Mouse (Mus musculus): ENCODE data around the gene Slc25a17. TPM values are rescaled to one million over a fixed set of nuclear protein-coding genes. Genes with fewer than 3 reads are reported as not detected.
A peak's percentile ranks its signal among the peaks of the same experiment; 100 is the strongest.

Gene Slc25a17
- polyA plus RNA-seq, 1 experiment, result 13.7 TPM

- H3K4me1 ChIP-seq (ENCODE audit: control insufficient read depth, insufficient read depth, low read length), result no peaks in the 10 kb centered on the region
- TF ChIP-seq POLR2A (IDR thresholded peaks at IDR 0.05; ENCODE audit: borderline replicate concordance, control insufficient read depth, low read depth, low read length) (no peak), CTCF (IDR thresholded peaks at IDR 0.05; ENCODE audit: control insufficient read depth, insufficient read depth, low read length) (no peak)
- H3K27ac ChIP-seq (ENCODE audit: control insufficient read depth, insufficient read depth, low read depth, low read length, poor library complexity), result no peak overlapping the region
- no peak overlapping the region for H3K4me3 ChIP-seq (replicated peaks; ENCODE audit: control insufficient read depth, low read depth, low read length)
- WGBS, result 78% methylated on average over 10 of the region's 10 CpGs
Observed at GRCm38 (mm10) chr15:81294897-81295296, 65.7 kb downstream of the Slc25a17 start.

- Histone ChIP-seq H3K4me3 (replicated peaks; ENCODE audit: control insufficient read depth, low read depth, low read length) (no peak overlapping the region), H3K27ac (ENCODE audit: control insufficient read depth, insufficient read depth, low read depth, low read length, poor library complexity) (no peak overlapping the region), H3K4me1 (ENCODE audit: control insufficient read depth, insufficient read depth, low read length) (no peaks in the 10 kb centered on the region)
- TF ChIP-seq POLR2A (IDR thresholded peaks at IDR 0.05; ENCODE audit: borderline replicate concordance, control insufficient read depth, low read depth, low read length) (no peak), CTCF (IDR thresholded peaks at IDR 0.05; ENCODE audit: control insufficient read depth, insufficient read depth, low read length) (no peak)
- 86% methylated on average over 12 of the region's 12 CpGs for WGBS
Observed at GRCm38 (mm10) chr15:81294386-81294785, 66.2 kb downstream of the Slc25a17 start.

DNA sequence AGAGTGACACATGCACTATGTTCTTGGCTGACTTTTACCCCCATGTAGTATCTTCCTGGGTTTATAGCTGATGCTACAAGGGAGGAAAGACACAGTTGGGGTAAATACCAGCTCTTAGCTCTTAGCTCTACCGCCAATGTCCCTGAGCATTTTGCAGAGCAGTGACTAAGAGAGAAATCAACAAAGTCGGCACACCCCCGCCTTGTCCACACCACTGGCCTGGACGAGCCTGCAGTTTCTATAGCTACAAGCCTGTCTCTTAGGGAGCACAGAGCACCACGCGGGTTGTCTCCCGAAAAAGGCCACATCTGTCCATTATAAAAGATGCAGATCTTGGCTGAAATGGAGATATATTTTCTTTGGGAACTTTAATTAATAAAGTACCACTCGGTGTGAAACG is 69.9 kb downstream of the Slc25a17 start:
- Histone ChIP-seq H3K4me1 (ENCODE audit: control insufficient read depth, insufficient read depth, low read length) (no peaks in the 10 kb centered on the region; the same call in 1 of the 2 replicates), H3K4me3 (replicated peaks; ENCODE audit: control insufficient read depth, low read depth, low read length) (no peak overlapping the region), H3K27ac (ENCODE audit: control insufficient read depth, insufficient read depth, low read depth, low read length, poor library complexity) (no peak overlapping the region)
- 88% methylated on average over 9 of the region's 9 CpGs for whole genome bisulfite sequencing
- TF ChIP-seq POLR2A (IDR thresholded peaks at IDR 0.05; ENCODE audit: borderline replicate concordance, control insufficient read depth, low read depth, low read length), result no peak
- no peak for TF ChIP-seq CTCF (IDR thresholded peaks at IDR 0.05; ENCODE audit: control insufficient read depth, insufficient read depth, low read length)

- H3K4me1 ChIP-seq (ENCODE audit: control insufficient read depth, insufficient read depth, low read length), result no peaks in the 10 kb centered on the region; the same call in 1 of the 2 replicates
- 82% methylated on average over 4 of the region's 4 CpGs for WGBS
Observed at GRCm38 (mm10) chr15:81290230-81290629, 70.4 kb downstream of the Slc25a17 start.

DNA sequence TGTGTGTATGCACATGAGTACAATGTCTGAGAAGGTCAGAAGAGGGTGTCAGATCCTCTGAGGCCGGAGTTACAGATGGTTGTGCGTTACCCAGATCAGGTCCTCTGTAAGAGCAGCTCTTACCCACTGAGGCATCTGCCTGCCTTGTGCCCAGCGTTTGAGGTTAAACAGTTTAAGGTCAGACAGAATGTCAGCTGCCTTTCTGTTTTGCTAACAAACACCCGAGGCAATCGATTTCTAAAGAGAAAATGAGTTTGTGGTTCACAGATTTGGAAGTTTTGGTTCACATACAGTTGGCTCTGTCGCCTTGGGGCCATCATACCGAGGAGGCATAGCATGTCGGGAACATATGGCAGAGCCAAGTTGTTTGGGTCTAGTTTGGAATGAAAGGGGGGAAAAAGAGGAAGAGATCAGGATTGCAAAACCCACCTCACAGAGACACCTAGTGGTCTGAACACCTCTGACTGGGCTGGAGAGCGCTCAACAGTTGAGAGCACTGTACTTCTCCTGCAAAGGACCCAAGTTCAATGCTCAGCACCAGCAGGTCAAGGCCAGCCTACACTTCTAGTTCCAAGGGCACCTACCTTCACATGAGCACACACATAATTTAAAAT is 76.4 kb downstream of the Slc25a17 start:
- 69% methylated on average over 9 of the region's 9 CpGs for WGBS
- TF ChIP-seq CTCF (IDR thresholded peaks at IDR 0.05; ENCODE audit: control insufficient read depth, insufficient read depth, low read length), result no peak
- TF ChIP-seq POLR2A (IDR thresholded peaks at IDR 0.05; ENCODE audit: borderline replicate concordance, control insufficient read depth, low read depth, low read length), result no peak
- Histone ChIP-seq H3K4me1 (ENCODE audit: control insufficient read depth, insufficient read depth, low read length) (no peaks in the 10 kb centered on the region; the same call in 1 of the 2 replicates), H3K27ac (ENCODE audit: control insufficient read depth, insufficient read depth, low read depth, low read length, poor library complexity) (no peak overlapping the region), H3K4me3 (replicated peaks; ENCODE audit: control insufficient read depth, low read depth, low read length) (no peak overlapping the region)

More at GRCm38 (mm10) chr15:81290230-81290629, 70.4 kb downstream of the Slc25a17 start:
- Histone ChIP-seq H3K27ac (ENCODE audit: control insufficient read depth, insufficient read depth, low read depth, low read length, poor library complexity) (no peak overlapping the region), H3K4me3 (replicated peaks; ENCODE audit: control insufficient read depth, low read depth, low read length) (no peak overlapping the region)
- TF ChIP-seq CTCF (IDR thresholded peaks at IDR 0.05; ENCODE audit: control insufficient read depth, insufficient read depth, low read length), result no peak
- no peak for TF ChIP-seq POLR2A (IDR thresholded peaks at IDR 0.05; ENCODE audit: borderline replicate concordance, control insufficient read depth, low read depth, low read length)

GRCm38 (mm10) chr15:81278699-81279098 is 81.9 kb downstream of the Slc25a17 start:
- no peak overlapping the region for H3K27ac ChIP-seq (ENCODE audit: control insufficient read depth, insufficient read depth, low read depth, low read length, poor library complexity)
- TF ChIP-seq POLR2A (IDR thresholded peaks at IDR 0.05; ENCODE audit: borderline replicate concordance, control insufficient read depth, low read depth, low read length), result no peak
- H3K4me3 ChIP-seq (replicated peaks; ENCODE audit: control insufficient read depth, low read depth, low read length), result no peak overlapping the region
- WGBS, result 75% methylated on average over 6 of the region's 6 CpGs
- H3K4me1 ChIP-seq (ENCODE audit: control insufficient read depth, insufficient read depth, low read length), result no peaks in the 10 kb centered on the region

- no peaks in the 10 kb centered on the region for H3K4me1 ChIP-seq (ENCODE audit: control insufficient read depth, insufficient read depth, low read length)
- 0 out of 2 replicates have a peak overlapping the region, but pooled peaks have one; percentile 11 for H3K27ac ChIP-seq (ENCODE audit: control insufficient read depth, insufficient read depth, low read depth, low read length, poor library complexity)
- TF ChIP-seq POLR2A (IDR thresholded peaks at IDR 0.05; ENCODE audit: borderline replicate concordance, control insufficient read depth, low read depth, low read length), result no peak
- TF ChIP-seq CTCF (IDR thresholded peaks at IDR 0.05; ENCODE audit: control insufficient read depth, insufficient read depth, low read length), result no peak
- 54% methylated on average over 11 of the region's 11 CpGs for WGBS
- H3K4me3 ChIP-seq (replicated peaks; ENCODE audit: control insufficient read depth, low read depth, low read length), result no peak overlapping the region
Observed at GRCm38 (mm10) chr15:81277928-81278327, 82.7 kb downstream of the Slc25a17 start.

DNA sequence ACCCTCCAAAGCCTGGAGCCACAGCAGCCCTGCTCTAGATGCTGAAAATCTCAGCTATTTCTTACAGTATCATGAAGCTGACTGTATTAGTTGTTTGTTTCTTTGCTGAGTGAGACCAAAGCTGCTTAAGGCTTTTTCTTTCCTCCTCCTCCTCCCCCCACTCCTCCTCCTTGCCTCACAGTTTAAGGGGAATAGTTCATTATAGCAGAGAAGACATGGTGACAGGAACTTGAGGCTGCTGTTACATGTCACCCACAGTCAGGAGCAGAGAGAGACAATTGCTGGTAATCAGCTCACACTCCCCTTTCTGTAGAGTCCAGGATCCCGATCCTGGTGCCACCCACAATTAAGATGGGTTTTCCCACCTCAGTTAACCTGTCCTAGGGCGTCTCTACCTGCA is 87.3 kb downstream of the Slc25a17 start:
- Histone ChIP-seq H3K4me3 (replicated peaks; ENCODE audit: control insufficient read depth, low read depth, low read length) (no peak overlapping the region), H3K27ac (ENCODE audit: control insufficient read depth, insufficient read depth, low read depth, low read length, poor library complexity) (no peak overlapping the region), H3K4me1 (ENCODE audit: control insufficient read depth, insufficient read depth, low read length) (no peaks in the 10 kb centered on the region)
- TF ChIP-seq POLR2A (IDR thresholded peaks at IDR 0.05; ENCODE audit: borderline replicate concordance, control insufficient read depth, low read depth, low read length) (no peak), CTCF (IDR thresholded peaks at IDR 0.05; ENCODE audit: control insufficient read depth, insufficient read depth, low read length) (no peak)
- WGBS, result 74% methylated on average over 2 of the region's 2 CpGs
